Mouse (Mus musculus) E14TG2a.4 (cell line): ENCODE measurements around the gene B230217C12Rik.

ENCODE experiments used
- CTCF ChIP-seq: conservative IDR thresholded peaks from 2 replicates; pipeline ENCODE4 v1.5.1; 2014; ENCODE audit warnings: low read length
- POU5F1 ChIP-seq: IDR thresholded peaks from 2 replicates; pipeline ENCODE4 v1.6.1; 2014; ENCODE audit warnings: low read length, borderline replicate concordance

- TF ChIP-seq CTCF (no peak), POU5F1 (no peak)
Measured at GRCm38 (mm10) chr11:97836541-97836940, 4.0 kb upstream of the B230217C12Rik start.
